Mouse (Mus musculus): ENCODE data around the gene Borcs6.

- TF ChIP-seq EP300 (IDR thresholded peaks at IDR 0.05; ENCODE audit: low read depth in 1 of 2, low read length in 2 of 2) (peak in 1 of 2 experiments; percentile 3; a peak in 1 of 4 replicates), CTCF (IDR thresholded peaks at IDR 0.05 in 2 of 3, conservative IDR thresholded peaks at IDR 0.05 in 1 of 3; ENCODE audit: control insufficient read depth in 1 of 3, insufficient read depth in 1 of 3, low read depth in 2 of 3, low read length in 3 of 3, poor library complexity in 1 of 3, severe bottlenecking in 1 of 3) (no peak), USF1 (IDR thresholded peaks at IDR 0.05; ENCODE audit: low read depth, low read length) (no peak), GATA1 (IDR thresholded peaks at IDR 0.05; ENCODE audit: low read depth, low read length) (peak; percentile 13; the same call in 1 of the 2 replicates), POLR2AphosphoS2 (IDR thresholded peaks at IDR 0.05; ENCODE audit: low read length) (peak; percentile 63; the same call in 1 of the 2 replicates)
These were observed 28.8 kb downstream of the Borcs6 start, which contains the start of gene Vamp2 for GRCm38 (mm10) chr11:69088103-69088855.
